Mouse (Mus musculus): ENCODE measurements around the gene Wdr17. TPM values are rescaled to one million over a fixed set of nuclear protein-coding genes. Genes with fewer than 3 reads are reported as not detected.

The Wdr17 gene
- total RNA-seq, 2 experiments from 2014 or later, result not detected

DNA sequence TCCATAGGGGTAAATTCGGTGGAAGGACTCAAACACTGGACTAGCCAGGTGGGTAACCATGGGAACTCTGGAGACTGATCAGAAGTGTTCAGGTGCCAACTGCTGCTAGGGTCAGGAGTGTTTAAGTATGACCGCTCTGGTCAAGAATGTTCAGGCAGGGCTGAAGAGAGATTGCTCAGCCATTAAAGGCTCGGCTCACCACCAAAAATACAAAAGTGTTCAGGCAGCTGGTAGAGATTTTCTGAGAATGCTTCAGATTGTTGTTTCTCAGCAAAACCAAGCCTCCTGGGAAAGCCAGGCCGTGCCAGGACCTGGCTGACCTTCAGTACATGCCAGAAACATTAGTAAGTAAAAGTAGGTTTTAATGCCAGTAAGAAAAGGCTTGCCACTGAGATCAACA lies 276.7 kb downstream of the Wdr17 start:
- no peak for ATAC-seq (replicated peaks; ENCODE audit: low FRiP score, poor library complexity, severe bottlenecking)

DNA sequence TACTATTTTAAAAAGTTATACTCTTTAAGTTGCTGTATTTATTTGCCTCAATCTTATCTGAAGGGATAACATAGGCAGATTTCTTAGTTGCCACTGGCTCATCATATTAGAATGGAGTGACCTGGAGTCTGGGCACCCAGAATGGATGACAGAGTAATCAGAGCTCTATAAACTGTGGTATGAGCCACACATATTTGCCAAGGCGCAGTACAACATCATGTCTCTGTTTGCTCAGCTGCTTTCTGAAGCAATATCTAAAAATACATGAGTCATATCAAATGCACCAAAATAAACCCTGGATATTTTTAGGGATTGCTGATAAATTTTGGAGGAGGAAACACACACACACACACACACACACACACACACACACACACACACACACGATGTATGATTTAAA lies 277.6 kb downstream of the Wdr17 start:
- no peak for ATAC-seq (replicated peaks; ENCODE audit: low FRiP score, poor library complexity, severe bottlenecking)

DNA sequence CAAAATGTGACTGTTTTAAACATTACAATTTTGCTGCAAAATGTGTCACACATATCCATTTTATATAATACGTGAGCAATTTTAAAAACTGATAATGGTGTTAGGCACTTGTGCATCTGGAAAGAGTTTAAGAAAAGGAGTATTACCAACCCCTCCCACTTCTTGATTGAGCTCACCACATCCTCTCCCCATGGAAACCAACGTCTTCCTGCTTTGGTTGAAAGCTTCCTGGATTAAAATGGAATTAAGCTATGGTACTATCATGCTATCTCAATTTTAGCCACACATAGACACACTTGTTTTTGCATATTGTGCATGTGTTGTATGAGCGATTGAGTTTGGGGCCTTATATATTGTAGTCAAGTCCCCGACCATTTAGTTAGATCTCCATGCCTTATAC lies 283.5 kb downstream of the Wdr17 start:
- ATAC-seq (replicated peaks; ENCODE audit: low FRiP score, poor library complexity, severe bottlenecking), result no peak

DNA sequence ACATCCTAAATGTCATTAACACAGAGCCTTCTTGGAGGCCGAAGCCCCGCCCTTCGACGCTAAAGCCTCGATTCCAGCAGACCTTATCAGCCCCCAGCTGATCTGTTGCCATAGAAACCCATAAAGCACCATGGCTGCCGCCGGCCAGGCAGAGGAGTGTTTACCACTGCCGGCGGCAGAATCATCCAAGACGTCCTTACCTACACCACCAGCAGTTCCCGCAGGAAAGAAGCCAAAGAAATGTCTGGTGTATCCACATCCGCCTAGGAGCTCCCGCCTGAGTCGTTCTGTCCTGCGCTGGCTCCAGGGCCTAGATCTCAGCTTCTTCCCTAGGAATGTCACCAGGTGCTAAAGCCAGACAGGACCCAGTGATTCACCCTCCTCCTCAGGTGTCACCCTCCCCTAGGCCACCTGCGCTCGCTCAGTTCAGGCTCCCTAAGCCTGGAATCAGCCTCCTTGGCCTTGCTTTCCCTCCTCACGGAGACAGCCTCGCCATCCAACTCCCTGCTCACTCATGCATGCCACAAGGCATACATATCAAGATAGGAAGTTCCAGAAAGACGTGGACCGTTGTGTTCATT lies 286.2 kb downstream of the Wdr17 start, which contains the start of gene Spata4:
Gene Spata4, plus strand, starts transcription at position 111 of the 581 bp plus-strand sequence.
- no peak for ATAC-seq (replicated peaks; ENCODE audit: low FRiP score, poor library complexity, severe bottlenecking)

DNA sequence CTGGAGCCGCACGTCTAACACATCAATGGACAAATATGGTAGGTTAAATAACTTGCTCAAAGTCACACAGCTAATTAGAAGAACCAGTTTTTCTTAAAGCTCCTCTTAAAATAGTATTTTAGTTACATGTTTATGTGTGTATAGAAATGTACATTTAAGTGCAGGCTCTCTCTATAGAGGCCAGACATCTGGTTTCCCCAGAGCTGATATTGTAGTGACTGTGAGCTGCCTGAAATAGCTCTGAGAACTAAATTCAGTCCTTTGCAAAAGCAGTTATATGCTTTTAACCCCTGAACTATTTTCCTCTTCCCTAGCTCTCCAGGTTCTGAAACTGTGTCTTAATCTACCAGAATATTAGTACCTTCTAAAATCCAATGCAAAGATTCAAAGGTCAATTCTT lies 289.6 kb downstream of the Wdr17 start:
- no peak for ATAC-seq (replicated peaks; ENCODE audit: low FRiP score, poor library complexity, severe bottlenecking)

- ATAC-seq (replicated peaks; ENCODE audit: low FRiP score, poor library complexity, severe bottlenecking), result no peak
These were observed 290.0 kb downstream of the Wdr17 start for GRCm38 (mm10) chr8:54596940-54597339.

DNA sequence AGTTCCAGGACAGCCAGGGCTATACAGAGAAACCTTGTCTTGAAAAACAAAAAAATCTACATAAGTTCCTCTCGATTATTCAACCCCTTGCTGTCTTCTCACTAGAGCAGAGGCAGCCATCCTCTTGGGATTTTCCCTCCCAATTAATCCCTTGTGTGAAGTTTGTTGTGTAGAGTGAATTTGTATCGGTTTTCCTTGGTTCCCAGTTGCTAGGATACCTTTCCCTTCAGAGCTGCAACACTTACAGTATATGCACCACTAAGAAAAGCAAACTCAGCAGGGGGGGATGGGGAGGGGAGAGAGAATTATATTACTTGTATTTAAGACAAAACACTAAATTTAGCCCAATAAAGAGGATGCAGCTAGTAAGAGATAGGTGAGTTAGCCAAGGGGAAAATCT lies 290.9 kb downstream of the Wdr17 start:
- ATAC-seq (replicated peaks; ENCODE audit: low FRiP score, poor library complexity, severe bottlenecking), result no peak

DNA sequence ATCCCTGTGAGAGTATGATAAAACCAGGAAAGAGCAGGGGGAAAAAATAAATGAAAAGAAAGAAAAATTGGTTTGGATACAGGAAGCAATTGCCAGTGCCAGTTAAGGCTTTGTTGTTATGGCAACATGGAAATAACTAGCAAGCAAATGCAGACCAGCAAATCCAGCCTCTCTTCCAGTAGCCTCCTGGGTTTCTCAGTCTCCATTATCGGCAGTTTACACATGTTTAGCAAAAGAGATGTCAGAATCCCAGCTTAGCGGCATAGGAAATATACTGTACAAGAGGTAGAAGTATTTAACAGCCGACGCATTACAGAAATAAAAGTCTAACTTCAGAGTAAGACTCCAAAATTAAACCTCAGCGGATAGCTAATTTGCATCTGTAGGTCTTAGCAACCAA lies 292.4 kb downstream of the Wdr17 start:
- no peak for ATAC-seq (replicated peaks; ENCODE audit: low FRiP score, poor library complexity, severe bottlenecking)

DNA sequence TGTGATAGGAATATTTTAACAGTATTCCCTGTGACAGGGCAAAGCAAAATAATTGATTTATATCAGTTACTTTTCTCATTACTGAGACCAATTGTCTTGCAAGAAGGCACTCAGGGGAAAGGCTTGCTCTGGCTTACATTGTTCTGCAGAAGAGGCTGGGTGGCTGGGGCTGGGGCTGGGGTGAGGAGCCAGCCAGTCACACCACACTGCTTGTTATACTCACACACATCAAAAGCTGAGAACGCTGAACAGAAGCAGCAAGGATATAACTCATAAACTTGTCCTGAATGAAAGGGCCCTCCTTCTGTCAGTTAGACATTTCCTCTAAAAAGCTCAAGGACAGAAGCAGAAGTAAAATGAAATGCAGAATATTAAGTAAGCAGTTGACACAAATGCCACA lies 304.1 kb downstream of the Wdr17 start:
- ATAC-seq (replicated peaks; ENCODE audit: low FRiP score, poor library complexity, severe bottlenecking), result no peak

DNA sequence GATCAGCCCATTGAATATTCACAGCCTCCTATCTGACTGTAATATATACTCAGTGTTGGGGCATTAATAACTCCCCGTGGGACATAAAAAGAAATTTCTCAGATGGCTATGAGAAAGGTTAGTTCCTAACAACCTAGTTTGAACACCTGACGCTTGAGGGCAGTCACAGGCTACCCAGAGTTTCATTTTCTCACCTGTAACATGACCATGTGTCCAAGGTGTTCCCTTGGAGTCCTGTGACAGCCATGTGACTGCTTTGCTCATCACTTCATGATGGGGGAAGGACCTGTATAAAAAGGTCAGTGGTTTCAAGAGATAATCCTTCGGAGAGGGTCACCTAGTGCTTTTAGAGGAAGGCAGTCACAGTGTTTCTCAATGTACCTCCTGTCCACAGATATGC lies 305.5 kb downstream of the Wdr17 start:
- no peak for ATAC-seq (replicated peaks; ENCODE audit: low FRiP score, poor library complexity, severe bottlenecking)

Other genes with a start within 250 kb of the Wdr17 start
- not detected in 2 replicates for gene Gpm6a, start 67.7 kb upstream of the Wdr17 start, total RNA-seq (2015; ENCODE audit: low replicate concordance)
- not detected in 2 replicates for gene Gpm6a, start 67.7 kb upstream of the Wdr17 start, total RNA-seq (2017; ENCODE audit: low replicate concordance)

All from erythroblast, adult 5-6 weeks (primary cell).